Mouse (Mus musculus): ENCODE results near the gene Fancc. TPM values are rescaled to one million over a fixed set of nuclear protein-coding genes. Genes with fewer than 3 reads are reported as not detected.

Gene Fancc
- polyA plus RNA-seq, 1 experiment from 2014 or later: 16.6 TPM

DNA sequence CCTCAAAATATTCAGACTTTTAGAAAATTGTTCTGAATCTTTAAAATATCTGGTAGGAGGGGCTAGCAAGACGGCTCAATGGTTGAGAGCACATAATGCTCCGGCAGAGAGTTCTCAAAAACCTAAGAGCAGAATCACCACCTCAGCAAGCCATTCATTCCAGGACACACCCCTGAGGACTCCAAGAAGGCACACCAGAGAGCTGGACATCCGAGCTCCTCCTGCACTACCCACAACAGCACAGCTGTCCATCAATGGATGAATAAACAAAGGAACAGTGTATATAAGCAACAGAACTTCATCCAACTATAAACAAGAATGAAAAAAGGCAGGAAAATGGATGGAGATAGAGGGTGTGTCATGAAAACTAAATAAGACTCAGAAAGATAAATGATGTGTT, 80.3 kb downstream of the Fancc start:
- H3K9ac ChIP-seq (ENCODE audit: low read length): no peak overlapping the region
- H3K36me3 ChIP-seq (ENCODE audit: control insufficient read depth, insufficient read depth): no peaks in the 10 kb centered on the region
- no peaks in the 10 kb centered on the region for H3K27me3 ChIP-seq (ENCODE audit: control insufficient read depth, insufficient read depth, low read length)
- no peak overlapping the region for H3K4me3 ChIP-seq (ENCODE audit: low read length)
- no peak overlapping the region for H3K4me2 ChIP-seq (ENCODE audit: low read depth, low read length)
- peaks cover 2% of the 10 kb centered on the region; the same call in 1 of the 2 replicates for H3K4me1 ChIP-seq (ENCODE audit: control insufficient read depth, insufficient read depth, low read length)
- ATAC-seq (replicated peaks; ENCODE audit: extremely low read depth, insufficient read depth, low FRiP score): no peak
- 45% methylated on average over 3 of the region's 3 CpGs for WGBS
- no peak overlapping the region for H3K27ac ChIP-seq (ENCODE audit: low read length)
- H3K9me3 ChIP-seq (replicated peaks; ENCODE audit: control insufficient read depth, low read length): no peaks in the 10 kb centered on the region

DNA sequence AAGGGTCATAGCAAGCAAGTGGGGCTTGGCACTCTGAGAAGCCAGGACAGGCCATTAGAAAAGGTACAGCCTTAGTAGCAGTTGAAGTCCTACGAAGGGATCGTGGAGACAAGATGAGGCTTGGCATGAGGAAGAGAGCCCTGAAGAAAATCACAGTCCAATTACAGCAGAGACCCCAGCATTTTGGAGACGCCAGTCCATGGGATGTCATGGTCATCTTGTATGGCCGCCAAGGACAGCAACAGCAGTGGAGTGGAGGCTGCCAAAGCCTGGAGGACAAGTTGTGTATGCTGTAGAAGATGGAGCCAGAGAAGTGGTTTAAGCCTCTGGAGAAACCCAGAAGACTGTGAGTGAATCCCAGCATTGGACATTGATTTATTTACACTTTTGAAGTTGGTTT, 84.4 kb downstream of the Fancc start:
- H3K9ac ChIP-seq (ENCODE audit: low read length): no peak overlapping the region
- no peak overlapping the region for H3K4me3 ChIP-seq (ENCODE audit: low read length)
- H3K27ac ChIP-seq (ENCODE audit: low read length): no peak overlapping the region
- ATAC-seq (replicated peaks; ENCODE audit: extremely low read depth, insufficient read depth, low FRiP score): no peak
- H3K9me3 ChIP-seq (replicated peaks; ENCODE audit: control insufficient read depth, low read length): no peaks in the 10 kb centered on the region
- peaks cover 4% of the 10 kb centered on the region; the same call in 1 of the 2 replicates for H3K4me1 ChIP-seq (ENCODE audit: control insufficient read depth, insufficient read depth, low read length)
- 91% methylated on average over 4 of the region's 4 CpGs for WGBS
- H3K4me2 ChIP-seq (ENCODE audit: low read depth, low read length): no peak overlapping the region
- no peaks in the 10 kb centered on the region for H3K27me3 ChIP-seq (ENCODE audit: control insufficient read depth, insufficient read depth, low read length)
- H3K36me3 ChIP-seq (ENCODE audit: control insufficient read depth, insufficient read depth): no peaks in the 10 kb centered on the region

DNA sequence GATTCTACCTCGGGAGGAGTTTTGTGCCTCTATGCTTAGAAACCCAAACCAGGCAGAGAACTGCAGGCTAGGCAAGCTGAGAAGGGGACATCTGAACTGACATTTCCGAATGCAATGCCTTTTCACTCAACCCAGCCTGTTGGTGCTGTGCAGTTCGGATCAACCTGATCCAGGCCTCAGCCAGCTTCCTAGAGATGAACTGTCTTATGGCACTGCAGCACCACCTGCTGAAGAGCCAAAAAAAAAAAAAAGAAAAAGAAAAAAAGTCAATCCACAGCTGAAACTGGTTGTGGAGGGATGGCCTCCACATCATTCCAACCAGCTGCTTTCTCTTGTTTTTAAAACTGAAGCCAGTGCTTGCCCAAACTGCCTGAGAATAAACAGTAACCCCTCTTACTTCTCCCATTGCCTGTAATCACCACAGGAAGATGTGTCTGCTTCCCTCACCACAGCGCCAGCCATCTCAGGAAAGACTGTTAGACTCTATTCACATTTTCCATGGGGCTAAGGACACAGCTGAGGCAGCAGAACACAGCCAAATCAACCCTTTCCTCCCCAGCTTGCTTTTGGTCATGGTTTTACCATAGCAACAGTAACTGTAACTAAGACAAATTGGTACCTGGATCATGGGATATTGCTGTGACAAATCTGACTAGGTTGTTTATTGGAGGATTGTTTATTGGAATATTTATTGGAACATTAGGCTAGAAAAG, 85.6 kb downstream of the Fancc start:
- WGBS: 42% methylated on average over 4 of the region's 4 CpGs
- Histone ChIP-seq H3K36me3 (ENCODE audit: control insufficient read depth, insufficient read depth) (no peaks in the 10 kb centered on the region), H3K4me3 (ENCODE audit: low read length) (no peak overlapping the region), H3K4me1 (ENCODE audit: control insufficient read depth, insufficient read depth, low read length) (peaks cover 4% of the 10 kb centered on the region; the same call in 1 of the 2 replicates), H3K27me3 (ENCODE audit: control insufficient read depth, insufficient read depth, low read length) (no peaks in the 10 kb centered on the region), H3K4me2 (ENCODE audit: low read depth, low read length) (no peak overlapping the region), H3K9me3 (replicated peaks; ENCODE audit: control insufficient read depth, low read length) (no peaks in the 10 kb centered on the region), H3K9ac (ENCODE audit: low read length) (no peak overlapping the region), H3K27ac (ENCODE audit: low read length) (peak overlapping the region; percentile 10; the same call in 1 of the 2 replicates)
- ATAC-seq (replicated peaks; ENCODE audit: extremely low read depth, insufficient read depth, low FRiP score): peak; percentile 18

DNA sequence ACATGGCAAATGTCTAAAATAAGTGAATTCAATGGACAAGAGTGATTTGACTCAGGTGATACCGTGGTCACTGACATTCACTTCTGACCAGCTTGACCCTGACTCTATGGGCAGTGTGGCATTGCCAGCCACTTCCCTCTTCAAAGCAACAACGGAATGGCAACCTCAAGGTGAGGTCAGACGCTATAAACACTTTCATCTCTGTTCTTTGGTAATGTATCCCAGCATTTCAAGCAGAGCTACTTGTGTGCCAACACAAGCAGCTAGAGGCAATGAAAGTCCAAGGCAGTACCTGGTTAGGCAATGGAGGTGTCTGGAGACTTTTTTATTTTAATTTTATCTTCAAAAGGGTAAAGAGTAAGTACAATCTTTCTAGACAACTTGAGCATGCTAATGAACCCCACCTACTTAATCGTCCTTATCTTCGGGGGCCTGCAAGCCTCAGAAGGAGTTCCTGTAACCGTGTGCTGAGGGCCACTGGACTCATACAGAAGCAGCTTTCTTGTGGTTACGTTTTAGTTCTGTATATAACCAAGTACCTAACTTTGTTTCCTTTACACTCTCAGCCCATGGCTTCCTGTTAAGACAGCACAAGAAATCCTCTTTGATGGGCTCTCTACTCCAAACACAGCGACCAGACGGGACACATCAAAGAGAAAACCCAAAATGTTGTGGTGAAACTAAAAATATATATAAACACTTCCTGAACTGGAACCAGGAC, 86.3 kb downstream of the Fancc start:
- H3K4me3 ChIP-seq (ENCODE audit: low read length): no peak overlapping the region
- H3K4me2 ChIP-seq (ENCODE audit: low read depth, low read length): no peak overlapping the region
- WGBS: 61% methylated on average over 9 of the region's 9 CpGs
- no peak for ATAC-seq (replicated peaks; ENCODE audit: extremely low read depth, insufficient read depth, low FRiP score)
- no peak overlapping the region for H3K9ac ChIP-seq (ENCODE audit: low read length)
- H3K4me1 ChIP-seq (ENCODE audit: control insufficient read depth, insufficient read depth, low read length): peaks cover 4% of the 10 kb centered on the region; the same call in 1 of the 2 replicates
- no peaks in the 10 kb centered on the region for H3K36me3 ChIP-seq (ENCODE audit: control insufficient read depth, insufficient read depth)
- no peaks in the 10 kb centered on the region for H3K9me3 ChIP-seq (replicated peaks; ENCODE audit: control insufficient read depth, low read length)
- H3K27me3 ChIP-seq (ENCODE audit: control insufficient read depth, insufficient read depth, low read length): no peaks in the 10 kb centered on the region
- no peak overlapping the region for H3K27ac ChIP-seq (ENCODE audit: low read length)

DNA sequence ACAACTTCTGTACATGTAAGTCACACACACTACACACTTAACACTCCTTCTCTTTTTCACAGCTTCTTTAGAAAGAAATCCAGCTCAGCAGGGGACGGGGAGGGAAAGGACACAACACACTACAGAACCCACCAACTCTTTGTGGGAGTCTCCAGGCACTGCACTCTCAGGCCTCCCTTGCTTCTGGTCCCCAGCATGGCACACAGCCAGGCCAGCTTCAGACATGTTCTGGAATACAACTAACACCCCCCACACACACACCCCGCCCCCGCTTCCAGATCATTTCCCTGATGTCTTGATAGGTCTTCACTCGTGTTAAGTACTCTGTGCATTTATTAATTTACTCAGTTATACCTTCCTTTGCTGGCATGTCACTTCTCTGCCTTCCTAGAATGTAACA, 91.9 kb downstream of the Fancc start:
- 75% methylated on average over 4 of the region's 4 CpGs for WGBS
- Histone ChIP-seq H3K9ac (ENCODE audit: low read length) (no peak overlapping the region), H3K36me3 (ENCODE audit: control insufficient read depth, insufficient read depth) (no peaks in the 10 kb centered on the region), H3K9me3 (replicated peaks; ENCODE audit: control insufficient read depth, low read length) (no peaks in the 10 kb centered on the region), H3K4me3 (ENCODE audit: low read length) (no peak overlapping the region), H3K4me1 (ENCODE audit: control insufficient read depth, insufficient read depth, low read length) (no peaks in the 10 kb centered on the region), H3K4me2 (ENCODE audit: low read depth, low read length) (no peak overlapping the region), H3K27me3 (ENCODE audit: control insufficient read depth, insufficient read depth, low read length) (no peaks in the 10 kb centered on the region), H3K27ac (ENCODE audit: low read length) (no peak overlapping the region)
- ATAC-seq (replicated peaks; ENCODE audit: extremely low read depth, insufficient read depth, low FRiP score): no peak

DNA sequence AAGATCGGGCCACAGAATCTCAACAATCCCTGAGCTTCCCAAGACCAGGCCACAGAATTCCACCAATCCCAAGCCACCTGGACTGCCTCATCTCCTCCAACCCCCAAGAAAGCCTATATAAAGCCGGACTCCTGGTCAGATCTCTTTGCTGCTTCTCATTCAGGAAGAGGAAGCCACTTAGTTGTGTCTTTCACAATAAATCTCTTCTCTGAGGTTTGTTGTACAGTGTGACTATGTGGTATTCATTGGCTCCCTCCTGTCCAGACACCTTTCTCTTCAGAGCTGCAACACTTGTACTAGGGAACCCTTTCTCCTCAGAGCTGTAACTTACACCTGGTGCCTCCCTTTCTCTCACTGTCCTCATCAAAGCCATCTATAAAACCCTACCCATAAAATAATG, 92.4 kb downstream of the Fancc start:
- Histone ChIP-seq H3K9me3 (replicated peaks; ENCODE audit: control insufficient read depth, low read length) (no peaks in the 10 kb centered on the region), H3K4me1 (ENCODE audit: control insufficient read depth, insufficient read depth, low read length) (no peaks in the 10 kb centered on the region), H3K4me3 (ENCODE audit: low read length) (no peak overlapping the region), H3K4me2 (ENCODE audit: low read depth, low read length) (no peak overlapping the region), H3K9ac (ENCODE audit: low read length) (no peak overlapping the region), H3K27me3 (ENCODE audit: control insufficient read depth, insufficient read depth, low read length) (no peaks in the 10 kb centered on the region), H3K36me3 (ENCODE audit: control insufficient read depth, insufficient read depth) (no peaks in the 10 kb centered on the region), H3K27ac (ENCODE audit: low read length) (no peak overlapping the region)
- 67% methylated on average over 2 of the region's 2 CpGs for WGBS
- ATAC-seq (replicated peaks; ENCODE audit: extremely low read depth, insufficient read depth, low FRiP score): no peak

DNA sequence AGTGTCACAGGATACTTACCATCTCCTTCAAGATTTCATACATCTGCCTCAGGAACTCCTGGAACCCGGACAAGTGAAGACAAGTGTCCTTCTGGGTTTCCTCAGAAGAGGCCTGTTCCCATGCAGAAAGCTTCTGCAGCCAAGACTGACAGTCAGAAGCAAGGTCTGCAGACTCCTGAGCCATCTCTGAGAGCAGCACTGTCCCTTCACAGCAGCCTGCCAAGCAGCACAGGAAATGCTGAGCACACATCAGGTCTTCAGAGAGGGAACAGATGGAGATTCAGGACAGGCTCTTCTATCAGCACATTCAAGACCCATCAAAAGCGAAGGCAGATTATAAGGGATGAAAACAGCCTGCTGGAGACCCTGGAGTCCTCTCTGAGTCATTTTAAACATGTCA, 94.3 kb downstream of the Fancc start:
- no peaks in the 10 kb centered on the region for H3K36me3 ChIP-seq (ENCODE audit: control insufficient read depth, insufficient read depth)
- no peaks in the 10 kb centered on the region for H3K27me3 ChIP-seq (ENCODE audit: control insufficient read depth, insufficient read depth, low read length)
- no peaks in the 10 kb centered on the region for H3K9me3 ChIP-seq (replicated peaks; ENCODE audit: control insufficient read depth, low read length)
- no peak for ATAC-seq (replicated peaks; ENCODE audit: extremely low read depth, insufficient read depth, low FRiP score)
- WGBS: 50% methylated on average over 2 of the region's 2 CpGs
- no peak overlapping the region for H3K27ac ChIP-seq (ENCODE audit: low read length)
- no peaks in the 10 kb centered on the region for H3K4me1 ChIP-seq (ENCODE audit: control insufficient read depth, insufficient read depth, low read length)
- H3K9ac ChIP-seq (ENCODE audit: low read length): no peak overlapping the region
- no peak overlapping the region for H3K4me3 ChIP-seq (ENCODE audit: low read length)
- no peak overlapping the region for H3K4me2 ChIP-seq (ENCODE audit: low read depth, low read length)

DNA sequence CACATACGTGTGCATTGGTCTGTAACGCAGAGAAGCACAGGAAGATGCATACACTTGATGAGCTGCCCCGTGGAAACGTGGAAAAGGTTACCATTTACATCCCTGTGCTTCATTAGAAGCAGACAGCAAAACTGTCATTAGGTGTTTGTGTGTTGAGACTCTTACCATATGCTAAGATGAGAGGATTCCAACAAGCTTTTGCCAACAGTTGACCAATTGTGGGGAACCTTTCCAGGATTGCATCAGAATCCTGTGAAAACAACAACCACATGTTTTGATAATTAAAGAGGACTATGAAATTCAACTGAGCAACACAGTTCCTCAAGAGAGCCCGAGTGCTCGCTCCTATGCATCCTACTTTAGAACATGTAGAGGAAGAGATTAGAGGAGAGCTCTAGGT, 97.0 kb downstream of the Fancc start:
- H3K36me3 ChIP-seq (ENCODE audit: control insufficient read depth, insufficient read depth): no peaks in the 10 kb centered on the region
- ATAC-seq (replicated peaks; ENCODE audit: extremely low read depth, insufficient read depth, low FRiP score): no peak
- H3K4me1 ChIP-seq (ENCODE audit: control insufficient read depth, insufficient read depth, low read length): no peaks in the 10 kb centered on the region
- no peak overlapping the region for H3K9ac ChIP-seq (ENCODE audit: low read length)
- H3K4me2 ChIP-seq (ENCODE audit: low read depth, low read length): no peak overlapping the region
- H3K9me3 ChIP-seq (replicated peaks; ENCODE audit: control insufficient read depth, low read length): no peaks in the 10 kb centered on the region
- H3K27ac ChIP-seq (ENCODE audit: low read length): no peak overlapping the region
- no peak overlapping the region for H3K4me3 ChIP-seq (ENCODE audit: low read length)
- H3K27me3 ChIP-seq (ENCODE audit: control insufficient read depth, insufficient read depth, low read length): no peaks in the 10 kb centered on the region
- WGBS: 85% methylated on average over 6 of the region's 6 CpGs

DNA sequence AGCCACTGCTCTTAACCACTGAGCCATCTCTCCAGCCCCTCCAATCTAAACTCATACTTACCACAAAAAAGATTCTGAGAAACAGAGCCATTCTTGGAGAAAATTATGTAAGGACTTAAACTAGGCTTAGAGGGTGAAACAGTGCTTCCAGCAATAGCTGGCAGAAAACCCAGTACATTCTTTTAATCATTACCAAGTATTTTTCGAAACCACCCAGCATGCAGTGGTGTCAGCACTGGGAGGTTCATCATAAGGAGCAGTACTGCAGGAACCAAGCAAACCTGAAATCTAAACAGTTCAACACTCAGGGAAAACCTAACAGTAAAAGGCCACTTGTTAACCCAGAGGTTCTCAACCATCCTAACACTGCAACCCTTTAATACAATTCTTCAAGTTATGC, 99.7 kb downstream of the Fancc start:
- 84% methylated on average over 1 of the region's 1 CpGs for WGBS
- Histone ChIP-seq H3K9ac (ENCODE audit: low read length) (no peak overlapping the region), H3K36me3 (ENCODE audit: control insufficient read depth, insufficient read depth) (no peaks in the 10 kb centered on the region), H3K4me3 (ENCODE audit: low read length) (no peak overlapping the region), H3K4me2 (ENCODE audit: low read depth, low read length) (no peak overlapping the region), H3K4me1 (ENCODE audit: control insufficient read depth, insufficient read depth, low read length) (no peaks in the 10 kb centered on the region), H3K9me3 (replicated peaks; ENCODE audit: control insufficient read depth, low read length) (no peaks in the 10 kb centered on the region), H3K27ac (ENCODE audit: low read length) (no peak overlapping the region), H3K27me3 (ENCODE audit: control insufficient read depth, insufficient read depth, low read length) (no peaks in the 10 kb centered on the region)
- ATAC-seq (replicated peaks; ENCODE audit: extremely low read depth, insufficient read depth, low FRiP score): no peak

Data from heart, embryonic 16.5 days (tissue).